Mouse (Mus musculus) c-Kit-positive CD71-positive TER-119-positive erythroid progenitor cells, embryonic 14.5 days (primary cell): ENCODE measurements around the gene Mas1.
A peak's percentile ranks its signal among the peaks of the same experiment; 100 is the strongest.

Experiments
- DNase-seq: peaks from one replicate; pipeline ENCODE4 v3.0.0-alpha.2; 2013; ENCODE audit warnings: low spot score

Mas1 gene

DNA sequence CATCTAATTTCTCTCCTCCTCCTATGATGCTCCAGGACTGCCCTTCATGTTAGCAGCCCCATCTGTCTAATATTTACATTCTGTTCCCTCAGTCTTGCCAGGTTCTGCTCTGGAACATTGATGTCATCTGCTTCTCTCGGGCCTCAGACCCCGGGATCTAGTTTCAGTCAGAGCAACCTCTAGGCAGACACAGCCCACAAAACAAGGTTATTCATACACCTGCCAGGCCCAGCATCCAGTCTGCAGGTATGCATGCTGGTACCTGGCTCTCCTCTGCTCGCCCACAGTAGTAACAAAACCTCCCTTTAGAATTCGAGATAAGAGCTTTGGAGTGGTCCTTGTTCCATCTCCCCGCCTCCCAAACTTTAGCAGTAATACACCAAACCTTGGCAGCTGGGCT is 37.6 kb downstream of the Mas1 start:
- no peak for DNase-seq

DNA sequence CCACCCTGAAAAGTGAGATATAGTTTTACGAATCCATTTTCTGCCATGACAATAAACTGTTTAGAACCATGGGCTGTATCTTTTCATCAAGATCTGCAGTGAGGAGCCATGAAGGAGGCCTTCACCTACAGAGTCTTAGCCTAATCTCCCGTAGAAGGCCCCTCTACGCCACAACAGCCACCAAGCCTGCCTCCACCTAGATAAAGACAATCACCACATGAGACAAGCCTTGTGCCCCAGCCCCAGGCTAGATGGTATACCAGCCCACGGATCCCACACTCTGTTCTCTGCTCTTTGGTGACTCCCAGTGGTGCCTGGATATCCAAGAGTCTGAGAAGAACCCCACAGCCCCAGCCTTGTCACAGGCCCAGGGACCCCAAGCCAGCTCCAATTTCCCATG is 52.1 kb downstream of the Mas1 start:
- DNase-seq, result no peak

DNA sequence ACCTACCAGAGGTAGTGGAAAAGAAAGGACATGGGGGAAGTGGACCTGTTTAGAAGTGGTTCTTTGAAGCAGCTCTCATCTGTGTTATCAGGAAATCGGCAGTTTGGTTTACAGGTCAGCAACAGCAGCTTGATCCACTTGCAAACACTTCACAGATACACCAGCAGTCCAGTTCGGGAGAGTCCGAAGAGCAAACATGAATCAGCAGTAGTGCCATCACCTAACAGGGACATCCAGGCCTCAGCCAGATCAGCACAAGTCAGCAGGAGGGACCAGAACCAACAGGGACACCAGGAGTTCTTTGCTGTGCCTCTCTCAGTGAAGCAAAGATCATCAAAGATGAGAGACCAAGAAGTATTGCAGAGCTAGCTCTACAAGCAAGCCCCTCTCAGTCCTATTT is 53.4 kb downstream of the Mas1 start:
- DNase-seq, result no peak

GRCm38 (mm10) chr17:12810973-12811303 is 57.0 kb downstream of the Mas1 start:
- DNase-seq, result no peak

GRCm38 (mm10) chr17:12810103-12810972 is 57.6 kb downstream of the Mas1 start:
- peak; percentile 62 for DNase-seq

GRCm38 (mm10) chr17:12808851-12809250 is 59.1 kb downstream of the Mas1 start:
- DNase-seq, result no peak

DNA sequence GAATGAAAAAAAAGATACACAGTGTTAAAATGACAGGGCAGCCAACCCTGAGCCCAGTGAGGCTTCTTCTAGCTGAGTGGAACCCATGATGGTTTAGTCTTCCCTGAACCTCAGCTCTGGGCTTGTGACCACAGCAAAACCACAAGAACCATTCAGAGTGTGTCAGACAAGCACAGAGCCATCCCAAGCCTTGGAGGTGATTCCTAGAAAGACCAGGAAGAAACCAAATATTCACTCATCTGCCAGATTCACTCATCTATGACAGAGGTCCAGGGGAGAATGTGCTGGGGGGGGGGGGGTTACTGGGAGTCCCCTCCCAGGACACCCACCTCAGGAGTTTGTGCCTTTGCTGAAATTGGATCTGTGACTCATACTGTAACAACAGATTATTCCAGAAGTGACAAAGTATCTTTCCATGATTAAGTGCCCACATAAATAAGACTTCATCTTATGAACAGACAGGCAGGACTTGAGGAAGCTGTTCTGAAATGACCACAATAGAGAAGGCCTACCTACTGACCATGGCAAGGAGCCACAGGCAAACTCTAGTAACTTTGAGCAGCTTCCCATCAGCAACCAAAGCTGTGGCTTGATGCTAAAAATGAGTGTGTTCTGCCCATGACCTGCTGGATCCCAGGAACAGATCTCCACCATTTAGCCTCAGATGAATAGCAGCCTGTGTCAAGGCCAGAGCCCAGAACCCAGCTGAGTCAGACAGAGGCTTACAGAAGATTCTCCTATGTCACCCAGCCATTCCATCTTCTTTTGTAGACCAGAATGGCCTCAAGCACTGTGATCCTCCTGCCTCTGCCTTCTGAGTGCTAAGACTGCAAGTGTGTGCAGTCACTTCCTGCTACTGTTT is 63.1 kb downstream of the Mas1 start:
- no peak for DNase-seq

- DNase-seq, result no peak
These were observed 65.9 kb downstream of the Mas1 start for GRCm38 (mm10) chr17:12801861-12802540.

DNA sequence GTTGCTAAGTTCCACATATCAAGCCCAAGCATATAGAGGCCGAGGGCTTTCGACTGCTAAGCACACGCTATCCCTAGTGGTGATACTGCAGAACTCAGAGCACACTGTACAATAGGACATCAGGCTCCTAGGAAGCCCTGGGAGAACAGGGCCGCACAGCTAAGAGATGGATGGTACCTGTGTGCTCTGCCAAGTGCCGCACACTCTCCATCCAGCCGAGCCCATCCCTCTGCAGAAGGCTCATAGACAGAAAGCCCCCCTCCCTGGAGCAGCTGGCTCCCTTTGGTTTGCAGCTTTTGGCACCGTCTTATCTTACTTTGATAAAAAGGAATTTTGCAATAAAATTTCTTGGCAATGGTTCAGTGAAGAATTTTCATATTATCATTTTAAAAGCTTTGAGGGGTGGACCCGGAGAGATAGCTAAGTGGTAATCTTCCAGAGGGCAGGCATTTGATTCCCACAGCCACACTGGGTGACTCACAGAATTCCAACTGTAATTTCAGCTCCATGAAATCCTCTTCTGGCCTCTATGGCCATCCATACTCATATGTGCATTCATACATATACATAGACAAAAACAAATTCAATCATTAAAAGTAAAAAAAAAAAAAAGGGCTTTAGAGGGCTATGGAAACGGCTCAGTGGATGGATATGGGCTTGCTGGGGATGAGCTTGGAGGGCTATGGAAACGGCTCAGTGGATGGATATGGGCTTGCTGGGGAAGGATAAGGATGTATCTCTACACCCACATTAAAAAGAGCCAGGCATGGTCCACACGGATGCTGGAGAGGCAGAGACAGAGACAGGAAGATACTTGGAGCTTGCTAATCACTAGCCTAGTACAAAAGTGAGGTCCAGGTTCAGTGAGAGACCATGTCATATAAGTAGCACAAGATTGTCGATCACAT is 68.3 kb downstream of the Mas1 start:
- no peak for DNase-seq

- no peak for DNase-seq
These were observed 69.4 kb downstream of the Mas1 start for GRCm38 (mm10) chr17:12798571-12798970.

GRCm38 (mm10) chr17:12797427-12798029 is 70.4 kb downstream of the Mas1 start:
- no peak for DNase-seq

DNA sequence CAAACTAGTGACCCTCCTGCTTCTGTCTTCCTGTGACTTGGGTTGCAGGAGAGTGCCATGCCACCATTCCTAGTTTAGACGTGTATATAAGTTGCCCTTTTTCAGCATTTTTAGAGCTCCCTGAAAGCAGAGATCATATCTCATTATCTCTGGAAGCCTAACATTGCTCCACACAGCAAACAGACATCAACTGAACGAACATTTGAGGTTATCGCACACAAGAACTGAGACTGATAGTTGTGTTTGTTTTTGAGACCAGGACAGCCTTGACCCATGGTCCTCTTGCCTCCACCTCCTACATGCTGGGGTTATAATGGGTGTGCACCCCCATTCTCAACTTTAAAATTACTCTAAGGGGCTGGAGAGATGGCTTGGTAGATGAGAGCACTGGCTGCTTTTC is 71.3 kb downstream of the Mas1 start:
- no peak for DNase-seq

- no peak for DNase-seq
These were observed 74.1 kb downstream of the Mas1 start for GRCm38 (mm10) chr17:12793660-12794406.

- no peak for DNase-seq
These were observed 75.3 kb downstream of the Mas1 start for GRCm38 (mm10) chr17:12792422-12793206.

- no peak for DNase-seq
These were observed 76.5 kb downstream of the Mas1 start for GRCm38 (mm10) chr17:12791420-12791819.

GRCm38 (mm10) chr17:12791079-12791406 is 76.9 kb downstream of the Mas1 start:
- no peak for DNase-seq
